21 mouse cellular contexts compared by ENCODE assay signal in genomic region chr13:56362646-56363045, GRCm38 (mm10).
DNase-seq lines count a peak whose midpoint lies in the region; ATAC-seq and TF ChIP-seq lines count a peak whose summit lies in the region.
"Had no signal": no experiment of that assay in that cellular context is flagged by ENCODE, and none has a peak within 500 bp of the region (broad histone marks: within the 10 kb centered on the region; RNA-seq: fewer than 3 reads in every experiment).

No protein-coding gene starts in this region.

- no peaks in the 10 kb centered on the region for H3K27me3 ChIP-seq in hindbrain, embryonic 11.5 days (ENCODE audit: control insufficient read depth, insufficient read depth, low read length)
- H3K27me3 ChIP-seq in hindbrain, postnatal 0 days (ENCODE audit: insufficient read depth, low read length): no peaks in the 10 kb centered on the region
- no peaks in the 10 kb centered on the region for H3K27me3 ChIP-seq in intestine, postnatal 0 days (replicated peaks; ENCODE audit: control insufficient read depth, insufficient read depth, low read length)
- H3K27me3 ChIP-seq: embryonic facial prominence, embryonic 15.5 days; midbrain, embryonic 13.5 days had no signal

- WGBS in hindbrain, embryonic 11.5 days: 39% methylated on average over 13 of the region's 13 CpGs
- 47% methylated on average over 13 of the region's 13 CpGs for WGBS in hindbrain, postnatal 0 days
- 47% methylated on average over 13 of the region's 13 CpGs for WGBS in intestine, postnatal 0 days

- H3K4me1 ChIP-seq in hindbrain, embryonic 11.5 days (replicated peaks; ENCODE audit: control insufficient read depth, insufficient read depth, low read length): no peaks in the 10 kb centered on the region
- H3K4me1 ChIP-seq in hindbrain, postnatal 0 days (ENCODE audit: insufficient read depth, low read length): no peaks in the 10 kb centered on the region
- H3K4me1 ChIP-seq in ES-E14 (ENCODE audit: control insufficient read depth in 2 of 2, insufficient read depth in 2 of 2, low read length in 2 of 2, poor library complexity in 1 of 2): peaks cover 0 to 1% of the 10 kb centered on the region in 2 experiments; a peak in 1 of 4 replicates
- no peaks in the 10 kb centered on the region for H3K4me1 ChIP-seq in intestine, postnatal 0 days (replicated peaks; ENCODE audit: control insufficient read depth, insufficient read depth, low read length)
- H3K4me1 ChIP-seq: midbrain, embryonic 13.5 days had no signal

- in situ Hi-C loops in ES-E14 (cut with MboI; ENCODE audit: low sequenced_read_pairs in 2 of 2, unreplicated experiment in 2 of 2): no loop called here

- no peak overlapping the region for H3K9ac ChIP-seq in hindbrain, embryonic 11.5 days (ENCODE audit: low read depth, low read length)
- no peak overlapping the region for H3K9ac ChIP-seq in hindbrain, postnatal 0 days (replicated peaks; ENCODE audit: low read length)
- no peak overlapping the region for H3K9ac ChIP-seq in ES-E14 (ENCODE audit: insufficient read depth, low read depth, low read length, poor library complexity, severe bottlenecking)
- no peak overlapping the region for H3K9ac ChIP-seq in intestine, postnatal 0 days (ENCODE audit: low read depth, low read length)
- H3K9ac ChIP-seq: embryonic facial prominence, embryonic 15.5 days; midbrain, embryonic 13.5 days had no signal

- no peak overlapping the region for H3K4me2 ChIP-seq in hindbrain, embryonic 11.5 days (replicated peaks; ENCODE audit: low read depth, low read length)
- H3K4me2 ChIP-seq in hindbrain, postnatal 0 days (ENCODE audit: low read depth, low read length): no peak overlapping the region
- H3K4me2 ChIP-seq in intestine, postnatal 0 days (replicated peaks; ENCODE audit: low read depth): no peak overlapping the region
- H3K4me2 ChIP-seq: embryonic facial prominence, embryonic 15.5 days; midbrain, embryonic 13.5 days had no signal

- no peak for TF ChIP-seq CTCF in hindbrain, postnatal 0 days (IDR thresholded peaks at IDR 0.05; ENCODE audit: low read depth)
- no peak for TF ChIP-seq CTCF in intestine, postnatal 0 days (IDR thresholded peaks at IDR 0.05; ENCODE audit: low read depth)

- no peak overlapping the region for H3K4me3 ChIP-seq in hindbrain, embryonic 11.5 days (ENCODE audit: low read depth, low read length)
- H3K4me3 ChIP-seq in hindbrain, postnatal 0 days (ENCODE audit: low read length): no peak overlapping the region
- H3K4me3 ChIP-seq in ES-E14 (ENCODE audit: insufficient read depth in 1 of 2, low read depth in 1 of 2, low read length in 2 of 2, poor library complexity in 1 of 2, severe bottlenecking in 1 of 2): no peak overlapping the region
- no peak overlapping the region for H3K4me3 ChIP-seq in intestine, postnatal 0 days (ENCODE audit: low read depth, low read length)
- H3K4me3 ChIP-seq: embryonic facial prominence, embryonic 15.5 days; heart, embryonic 10.5 days; left cerebral cortex, adult 2 months; midbrain, embryonic 13.5 days had no signal

- H3K36me3 ChIP-seq in hindbrain, embryonic 11.5 days (ENCODE audit: control insufficient read depth, insufficient read depth, low read length): no peaks in the 10 kb centered on the region
- H3K36me3 ChIP-seq in hindbrain, postnatal 0 days (ENCODE audit: insufficient read depth, low read length): no peaks in the 10 kb centered on the region
- H3K36me3 ChIP-seq in ES-E14 (ENCODE audit: control insufficient read depth, insufficient read depth, low read length, poor library complexity, severe bottlenecking): no peaks in the 10 kb centered on the region
- no peaks in the 10 kb centered on the region for H3K36me3 ChIP-seq in intestine, postnatal 0 days (ENCODE audit: control insufficient read depth, insufficient read depth)
- H3K36me3 ChIP-seq: embryonic facial prominence, embryonic 15.5 days; heart, embryonic 10.5 days; midbrain, embryonic 13.5 days had no signal

- ATAC-seq in hindbrain, embryonic 11.5 days (ENCODE audit: low FRiP score): no peak
- ATAC-seq in hindbrain, postnatal 0 days: no peak
- ATAC-seq in intestine, postnatal 0 days: no peak
- ATAC-seq: activated CD4-positive, CD25-positive, alpha-beta regulatory T cell, adult 4 months; forebrain, embryonic 14.5 days; midbrain, embryonic 13.5 days had no signal

- peak; percentile 12 for DNase-seq in hindbrain, embryonic 11.5 days (ENCODE audit: low spot score)
- DNase-seq in hindbrain, postnatal 0 days (ENCODE audit: low spot score): no peak
- DNase-seq in A20 (ENCODE audit: low read depth, low spot score) (peak; percentile 21), ES-E14 (ENCODE audit: low read depth, low spot score) (peak; percentile 75)
- peak; percentile 7 for DNase-seq in induced T-regulatory cell, adult 2 months (ENCODE audit: low read depth)
- DNase-seq in cerebellum, postnatal 4 days (ENCODE audit: low spot score in 2 of 2): no peak
- DNase-seq in cerebellum, adult 11 months: no peak
- DNase-seq: adrenal gland, postnatal 14 days; cerebellum, adult 9-10 months; kidney, adult 8-10 months; kidney, postnatal 10 days; lung, postnatal 14 days; right cerebral cortex, postnatal 14 days; thymus, postnatal 25 days had no signal

- no peak overlapping the region for H3K27ac ChIP-seq in hindbrain, embryonic 11.5 days (ENCODE audit: low read depth, low read length)
- H3K27ac ChIP-seq in hindbrain, postnatal 0 days: no peak overlapping the region
- H3K27ac ChIP-seq in ES-E14 (ENCODE audit: insufficient read depth, low read depth, low read length, poor library complexity, severe bottlenecking): no peak overlapping the region
- H3K27ac ChIP-seq in intestine, postnatal 0 days (ENCODE audit: low read depth, low read length): no peak overlapping the region
- H3K27ac ChIP-seq: heart, embryonic 10.5 days; left cerebral cortex, adult 2 months; midbrain, embryonic 13.5 days had no signal

- H3K9me3 ChIP-seq in hindbrain, embryonic 11.5 days (ENCODE audit: control insufficient read depth, low read length): no peaks in the 10 kb centered on the region
- no peaks in the 10 kb centered on the region for H3K9me3 ChIP-seq in hindbrain, postnatal 0 days (ENCODE audit: low read length)
- no peaks in the 10 kb centered on the region for H3K9me3 ChIP-seq in ES-E14 (ENCODE audit: control insufficient read depth, insufficient read depth, low read depth, low read length)
- no peaks in the 10 kb centered on the region for H3K9me3 ChIP-seq in intestine, postnatal 0 days (ENCODE audit: control insufficient read depth)
- H3K9me3 ChIP-seq: embryonic facial prominence, embryonic 15.5 days; heart, embryonic 10.5 days; midbrain, embryonic 13.5 days had no signal

TF ChIP-seq in ES-E14, 5 proteins besides CTCF, POLR2A, EP300 and RAD21:
- TF ChIP-seq MAFK (IDR thresholded peaks at IDR 0.05; ENCODE audit: insufficient read depth, low read depth, low read length) (no peak), CHD2 (IDR thresholded peaks at IDR 0.05; ENCODE audit: low read depth, low read length) (no peak)

Comparison
In these comparisons a context has a peak if more than half of its experiments do, and no peak if none do; other contexts are left out.
1. DNase-seq: peak in hindbrain, embryonic 11.5 days (single experiment), A20 (single experiment), ES-E14 (single experiment) and induced T-regulatory cell, adult 2 months (single experiment); none in hindbrain, postnatal 0 days (single experiment), cerebellum, postnatal 4 days (0 of 2) and cerebellum, adult 11 months (single experiment).